Mouse (Mus musculus): ENCODE measurements around the gene Qpctl.

DNA sequence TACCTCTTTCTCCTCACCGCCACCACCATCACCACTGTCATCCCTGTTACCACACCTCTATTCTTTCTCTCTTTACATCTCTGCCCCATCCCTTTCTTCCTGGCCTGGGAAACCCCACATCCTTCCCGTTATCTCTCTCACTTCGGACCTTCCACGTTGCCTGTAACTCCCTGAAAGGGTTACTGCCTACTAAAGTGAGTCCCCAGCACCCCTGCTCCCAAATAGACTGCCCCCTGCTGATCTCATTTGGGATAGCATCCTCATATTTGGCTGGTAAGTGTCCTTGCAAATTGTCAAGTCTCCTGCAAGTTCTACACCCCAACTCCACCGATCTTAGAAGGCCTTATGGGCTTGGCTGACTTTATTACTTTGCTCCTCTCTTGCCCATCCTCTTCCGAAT is 47.6 kb upstream of the Qpctl start:
- peak; percentile 59; the same call in 1 of the 2 replicates for TF ChIP-seq CTCF (IDR thresholded peaks at IDR 0.05; ENCODE audit: low read depth, low read length)
- no peak for TF ChIP-seq POLR2A (IDR thresholded peaks at IDR 0.05; ENCODE audit: extremely low read depth, insufficient read depth, low read length)
